Mouse (Mus musculus): ENCODE data around the gene Gm37240. TPM values are rescaled to one million over a fixed set of nuclear protein-coding genes. Genes with fewer than 3 reads are reported as not detected.

Gm37240 gene
- total and polyA plus RNA-seq, 3 experiments: not detected

GRCm38 (mm10) chr3:85393395-85393794 lies 493.9 kb downstream of the Gm37240 start:
- TF ChIP-seq POLR2AphosphoS5 (IDR thresholded peaks at IDR 0.05; ENCODE audit: insufficient replicate concordance, low read depth, low read length) (no peak), GATA1 (IDR thresholded peaks at IDR 0.05; ENCODE audit: borderline replicate concordance, low read length) (no peak), CTCF (IDR thresholded peaks at IDR 0.05; ENCODE audit: low read depth, low read length) (no peak)
- H3K4me3 ChIP-seq (ENCODE audit: low read depth, low read length): no peak overlapping the region
- DNase-seq (ENCODE audit: low spot score) (no peak), ATAC-seq (ENCODE audit: extremely low read depth, insufficient number of reproducible peaks, low FRiP score, poor library complexity, severe bottlenecking) (no peak)
- peaks cover 26% of the 10 kb centered on the region for H3K9me3 ChIP-seq (replicated peaks)
- H3K27me3 ChIP-seq (ENCODE audit: insufficient read depth, low read length): no peaks in the 10 kb centered on the region
- H3K4me1 ChIP-seq (ENCODE audit: insufficient read depth, low read depth, low read length): no peaks in the 10 kb centered on the region
- H3K36me3 ChIP-seq (replicated peaks): no peaks in the 10 kb centered on the region

GRCm38 (mm10) chr3:85391756-85392155 lies 495.6 kb downstream of the Gm37240 start:
- ATAC-seq (ENCODE audit: extremely low read depth, insufficient number of reproducible peaks, low FRiP score, poor library complexity, severe bottlenecking) (no peak), DNase-seq (ENCODE audit: low spot score) (no peak)
- H3K4me1 ChIP-seq (ENCODE audit: insufficient read depth, low read depth, low read length): no peaks in the 10 kb centered on the region
- no peaks in the 10 kb centered on the region for H3K27me3 ChIP-seq (ENCODE audit: insufficient read depth, low read length)
- no peaks in the 10 kb centered on the region for H3K36me3 ChIP-seq (replicated peaks)
- H3K4me3 ChIP-seq (ENCODE audit: low read depth, low read length): no peak overlapping the region
- H3K9me3 ChIP-seq (replicated peaks): peaks cover 17% of the 10 kb centered on the region
- no peak for TF ChIP-seq CTCF (IDR thresholded peaks at IDR 0.05; ENCODE audit: low read depth, low read length)
- no peak for TF ChIP-seq GATA2 (IDR thresholded peaks at IDR 0.05; ENCODE audit: borderline replicate concordance, low read depth, low read length)
- TF ChIP-seq GATA1 (IDR thresholded peaks at IDR 0.05; ENCODE audit: borderline replicate concordance, low read length): no peak
- no peak for TF ChIP-seq TAL1 (conservative IDR thresholded peaks at IDR 0.05; ENCODE audit: low read depth, low read length)
- TF ChIP-seq POLR2AphosphoS5 (IDR thresholded peaks at IDR 0.05; ENCODE audit: insufficient replicate concordance, low read depth, low read length): no peak

- Histone ChIP-seq H3K4me3 (ENCODE audit: low read depth, low read length) (no peak overlapping the region), H3K27me3 (ENCODE audit: insufficient read depth, low read length) (no peaks in the 10 kb centered on the region), H3K9me3 (replicated peaks) (peaks cover 14% of the 10 kb centered on the region), H3K4me1 (ENCODE audit: insufficient read depth, low read depth, low read length) (no peaks in the 10 kb centered on the region), H3K36me3 (replicated peaks) (no peaks in the 10 kb centered on the region)
- TF ChIP-seq CTCF (IDR thresholded peaks at IDR 0.05; ENCODE audit: low read depth, low read length): no peak
- no peak for TF ChIP-seq POLR2AphosphoS5 (IDR thresholded peaks at IDR 0.05; ENCODE audit: insufficient replicate concordance, low read depth, low read length)
- no peak for TF ChIP-seq TAL1 (conservative IDR thresholded peaks at IDR 0.05; ENCODE audit: low read depth, low read length)
- TF ChIP-seq GATA1 (IDR thresholded peaks at IDR 0.05; ENCODE audit: borderline replicate concordance, low read length): no peak
- TF ChIP-seq GATA2 (IDR thresholded peaks at IDR 0.05; ENCODE audit: borderline replicate concordance, low read depth, low read length): no peak
- ATAC-seq (ENCODE audit: extremely low read depth, insufficient number of reproducible peaks, low FRiP score, poor library complexity, severe bottlenecking) (no peak), DNase-seq (ENCODE audit: low spot score) (no peak)
Measured at GRCm38 (mm10) chr3:85391111-85391510, 496.2 kb downstream of the Gm37240 start.

- Histone ChIP-seq H3K36me3 (replicated peaks) (no peaks in the 10 kb centered on the region), H3K27me3 (ENCODE audit: insufficient read depth, low read length) (no peaks in the 10 kb centered on the region), H3K4me3 (ENCODE audit: low read depth, low read length) (no peak overlapping the region), H3K4me1 (ENCODE audit: insufficient read depth, low read depth, low read length) (no peaks in the 10 kb centered on the region), H3K9me3 (replicated peaks) (no peaks in the 10 kb centered on the region)
- DNase-seq (ENCODE audit: low spot score): no peak
- TF ChIP-seq TAL1 (conservative IDR thresholded peaks at IDR 0.05; ENCODE audit: low read depth, low read length) (no peak), GATA1 (IDR thresholded peaks at IDR 0.05; ENCODE audit: borderline replicate concordance, low read length) (no peak), POLR2AphosphoS5 (IDR thresholded peaks at IDR 0.05; ENCODE audit: insufficient replicate concordance, low read depth, low read length) (no peak), GATA2 (IDR thresholded peaks at IDR 0.05; ENCODE audit: borderline replicate concordance, low read depth, low read length) (no peak)
- ATAC-seq (ENCODE audit: extremely low read depth, insufficient number of reproducible peaks, low FRiP score, poor library complexity, severe bottlenecking): no peak
Measured at GRCm38 (mm10) chr3:85385371-85385770, 501.9 kb downstream of the Gm37240 start.

GRCm38 (mm10) chr3:85383330-85383729 lies 504.0 kb downstream of the Gm37240 start:
- no peaks in the 10 kb centered on the region for H3K36me3 ChIP-seq (replicated peaks)
- no peaks in the 10 kb centered on the region for H3K27me3 ChIP-seq (ENCODE audit: insufficient read depth, low read length)
- H3K4me3 ChIP-seq (ENCODE audit: low read depth, low read length): no peak overlapping the region
- DNase-seq (ENCODE audit: low spot score) (no peak), ATAC-seq (ENCODE audit: extremely low read depth, insufficient number of reproducible peaks, low FRiP score, poor library complexity, severe bottlenecking) (no peak)
- no peaks in the 10 kb centered on the region for H3K4me1 ChIP-seq (ENCODE audit: insufficient read depth, low read depth, low read length)
- H3K9me3 ChIP-seq (replicated peaks): no peaks in the 10 kb centered on the region
- TF ChIP-seq TAL1 (conservative IDR thresholded peaks at IDR 0.05; ENCODE audit: low read depth, low read length) (no peak), GATA1 (IDR thresholded peaks at IDR 0.05; ENCODE audit: borderline replicate concordance, low read length) (no peak), POLR2AphosphoS5 (IDR thresholded peaks at IDR 0.05; ENCODE audit: insufficient replicate concordance, low read depth, low read length) (no peak), CTCF (IDR thresholded peaks at IDR 0.05; ENCODE audit: low read depth, low read length) (no peak), GATA2 (IDR thresholded peaks at IDR 0.05; ENCODE audit: borderline replicate concordance, low read depth, low read length) (no peak)

- H3K27me3 ChIP-seq (ENCODE audit: insufficient read depth, low read length): no peaks in the 10 kb centered on the region
- TF ChIP-seq TAL1 (conservative IDR thresholded peaks at IDR 0.05; ENCODE audit: low read depth, low read length) (no peak), POLR2AphosphoS5 (IDR thresholded peaks at IDR 0.05; ENCODE audit: insufficient replicate concordance, low read depth, low read length) (no peak), CTCF (IDR thresholded peaks at IDR 0.05; ENCODE audit: low read depth, low read length) (no peak), GATA1 (IDR thresholded peaks at IDR 0.05; ENCODE audit: borderline replicate concordance, low read length) (no peak), GATA2 (IDR thresholded peaks at IDR 0.05; ENCODE audit: borderline replicate concordance, low read depth, low read length) (no peak)
Measured at GRCm38 (mm10) chr3:85378703-85379395, 508.5 kb downstream of the Gm37240 start.

More at GRCm38 (mm10) chr3:85378703-85379395, 508.5 kb downstream of the Gm37240 start:
- Histone ChIP-seq H3K4me1 (ENCODE audit: insufficient read depth, low read depth, low read length) (no peaks in the 10 kb centered on the region), H3K9me3 (replicated peaks) (no peaks in the 10 kb centered on the region), H3K4me3 (ENCODE audit: low read depth, low read length) (no peak overlapping the region), H3K36me3 (replicated peaks) (no peaks in the 10 kb centered on the region)
- ATAC-seq (ENCODE audit: extremely low read depth, insufficient number of reproducible peaks, low FRiP score, poor library complexity, severe bottlenecking) (no peak), DNase-seq (ENCODE audit: low spot score) (no peak)
